Mouse (Mus musculus) CD4-positive helper T cell, adult 2 months (primary cell): ENCODE data around the gene Speer1.
"Not testable (repeated sequence)": the region's sequence is repeated elsewhere in the genome, so short reads cannot be mapped to it uniquely, and the experiment has no call there.

Source experiments
- DNase-seq: peaks from one replicate; pipeline ENCODE4 v3.0.0-alpha.2; 2012; ENCODE audit warnings: low read depth, missing footprints, low spot score

Speer1 gene

DNA sequence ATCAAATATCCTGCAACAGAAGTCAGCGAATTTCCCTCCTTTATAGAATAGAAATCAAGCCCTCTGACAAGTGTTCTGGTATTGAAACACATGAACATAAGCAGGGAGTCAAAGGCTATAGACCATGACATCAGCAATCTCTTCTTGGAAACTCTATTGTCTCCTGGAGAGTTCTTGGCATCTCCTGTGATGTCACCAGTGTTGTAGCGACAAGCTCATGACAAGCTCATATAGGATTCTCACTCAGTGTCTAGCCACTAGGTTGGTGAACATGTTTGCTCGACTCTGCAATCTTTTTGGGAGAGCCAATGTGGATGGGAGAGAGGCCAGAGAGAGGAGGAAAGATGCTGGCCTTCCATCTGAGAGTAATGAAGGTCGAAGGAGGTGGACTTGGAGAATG is at the start of gene Speer1:
Gene Speer1 (plus strand): TSS at position 301 of the 400 bp plus-strand sequence.
- DNase-seq: not testable (repeated sequence)
